Mouse (Mus musculus) embryonic facial prominence, embryonic 11.5 days (tissue): ENCODE data around the gene Ykt6. TPM values are rescaled to one million over a fixed set of nuclear protein-coding genes. Genes with fewer than 3 reads are reported as not detected.

Experiments
- ATAC-seq: fragments of 200-750 bp; cut with Nextera tagmentation; replicated peaks from 2 replicates; pipeline ENCODE4 v1.8.0; 2017; ENCODE audit warnings: low read depth; ENCODE audit not compliant: insufficient number of reproducible peaks, low FRiP score, low TSS enrichment
- DNase-seq: peaks from one replicate; pipeline ENCODE4 v3.0.0-alpha.2; 2015; ENCODE audit warnings: low spot score
- H3K27ac ChIP-seq: fragments of 300-500 bp; sonication (generic); replicated peaks from 2 replicates; pipeline ENCODE4 v1.5.1; 2014; ENCODE audit warnings: mild to moderate bottlenecking, low read depth, low read length, control low read depth
- H3K27me3 ChIP-seq: fragments of 300-500 bp; sonication (generic); 2 replicates; pipeline ENCODE4 v1.6.1; 2014; ENCODE audit warnings: mild to moderate bottlenecking, low read length, moderate library complexity, mixed read lengths; ENCODE audit not compliant: control insufficient read depth, insufficient read depth
- H3K36me3 ChIP-seq: fragments of 300-500 bp; sonication (generic); replicated peaks from 2 replicates; pipeline ENCODE4 v1.6.1; 2014; ENCODE audit warnings: low read depth, mild to moderate bottlenecking, low read length, moderate library complexity, mixed read lengths; ENCODE audit not compliant: control insufficient read depth, insufficient read depth
- H3K4me1 ChIP-seq: fragments of 300-500 bp; sonication (generic); 2 replicates; pipeline ENCODE4 v1.6.1; 2014; ENCODE audit warnings: low read length, mixed read lengths; ENCODE audit not compliant: control insufficient read depth, insufficient read depth
- H3K4me2 ChIP-seq: fragments of 300-500 bp; sonication (generic); 2 replicates; pipeline ENCODE4 v1.6.1; 2014; ENCODE audit warnings: low read depth, mild to moderate bottlenecking, control low read depth, low read length, moderate library complexity
- H3K4me3 ChIP-seq: fragments of 300-500 bp; sonication (generic); 2 replicates; pipeline ENCODE4 v1.5.1; 2014; ENCODE audit warnings: low read depth, low read length, control low read depth
- H3K9ac ChIP-seq: fragments of 300-500 bp; sonication (generic); replicated peaks from 2 replicates; pipeline ENCODE4 v1.6.1; 2014; ENCODE audit warnings: mild to moderate bottlenecking, control low read depth, low read length
- H3K9me3 ChIP-seq: fragments of 300-500 bp; sonication (generic); replicated peaks from 2 replicates; pipeline ENCODE4 v1.6.1; 2016; ENCODE audit warnings: mild to moderate bottlenecking, low read length, inconsistent platforms, mixed read lengths; ENCODE audit not compliant: control insufficient read depth
- WGBS: fragments of 180-500 bp; shearing (Covaris S2); extraction: QIAGEN DNeasy Blood & Tissue Kit; methylation state at CpG from one replicate; pipeline ENCODE4 v1.1.7; 2014; 5-methylcytosine and 5-hydroxymethylcytosine counted together
- polyA plus RNA-seq: library from polyadenylated mRNA; unstranded; fragments of >200 nt; fragmentation: Nextera tagmentation; extraction: Ambion mirVana; gene quantifications from 2 replicates; pipeline ENCODE4 v1.2.1, GENCODE M21; 2014

Gene Ykt6
- 30.1 and 31.4 TPM in 2 replicates for polyA plus RNA-seq

- peak; percentile 94 for ATAC-seq
- H3K4me2 ChIP-seq = peak within 1 kb of the TSS; percentile 47
- no peaks in the 10 kb centered on the region for H3K9me3 ChIP-seq
Observed at GRCm38 (mm10) chr11:5955546-5956276, at the start of gene Ykt6. TSS of gene Ykt6 (plus strand) at chr11:5955693.

GRCm38 (mm10) chr11:5905778-5906518 lies 49.5 kb upstream of the Ykt6 start:
- no peak overlapping the region for H3K4me3 ChIP-seq
- no peaks in the 10 kb centered on the region for H3K27me3 ChIP-seq
- WGBS = 82% methylated on average over 10 of the region's 10 CpGs
- no peak overlapping the region for H3K9ac ChIP-seq
- H3K36me3 ChIP-seq = no peaks in the 10 kb centered on the region
- ATAC-seq (no peak), DNase-seq (no peak)
- H3K4me2 ChIP-seq = no peak overlapping the region
- H3K9me3 ChIP-seq = no peaks in the 10 kb centered on the region
- H3K4me1 ChIP-seq = peaks cover 2% of the 10 kb centered on the region; the same call in 1 of the 2 replicates
- no peak overlapping the region for H3K27ac ChIP-seq

More at GRCm38 (mm10) chr11:5955546-5956276, at the start of gene Ykt6:
- Histone ChIP-seq H3K27me3 (no peaks in the 10 kb centered on the region), H3K36me3 (peaks cover 4% of the 10 kb centered on the region; the same call in 1 of the 2 replicates), H3K27ac (0 out of 2 replicates have a peak within 1 kb of the TSS, but pooled peaks have one; percentile 22), H3K4me1 (no peaks in the 10 kb centered on the region), H3K4me3 (peak within 1 kb of the TSS; percentile 75), H3K9ac (peak within 1 kb of the TSS; percentile 86)
- WGBS = under 1% methylated on average over 71 of the region's 71 CpGs
- peak; percentile 99 for DNase-seq

GRCm38 (mm10) chr11:5907096-5907495 lies 48.4 kb upstream of the Ykt6 start:
- H3K27me3 ChIP-seq = no peaks in the 10 kb centered on the region
- ATAC-seq (no peak), DNase-seq (no peak)
- WGBS = 52% methylated on average over 5 of the region's 5 CpGs
- no peaks in the 10 kb centered on the region for H3K36me3 ChIP-seq
- no peak overlapping the region for H3K4me2 ChIP-seq
- no peak overlapping the region for H3K4me3 ChIP-seq
- H3K9me3 ChIP-seq = no peaks in the 10 kb centered on the region
- no peak overlapping the region for H3K9ac ChIP-seq
- no peak overlapping the region for H3K27ac ChIP-seq
- H3K4me1 ChIP-seq = no peaks in the 10 kb centered on the region

GRCm38 (mm10) chr11:5908642-5909041 lies 46.9 kb upstream of the Ykt6 start:
- Histone ChIP-seq H3K4me2 (no peak overlapping the region), H3K36me3 (no peaks in the 10 kb centered on the region), H3K4me3 (no peak overlapping the region), H3K9ac (no peak overlapping the region), H3K9me3 (no peaks in the 10 kb centered on the region), H3K27ac (no peak overlapping the region), H3K4me1 (no peaks in the 10 kb centered on the region), H3K27me3 (no peaks in the 10 kb centered on the region)
- DNase-seq (no peak), ATAC-seq (no peak)
- 75% methylated on average over 4 of the region's 4 CpGs for WGBS

GRCm38 (mm10) chr11:5912635-5913034 lies 42.9 kb upstream of the Ykt6 start:
- Histone ChIP-seq H3K9me3 (no peaks in the 10 kb centered on the region), H3K36me3 (no peaks in the 10 kb centered on the region), H3K4me2 (no peak overlapping the region), H3K27ac (no peak overlapping the region), H3K27me3 (no peaks in the 10 kb centered on the region), H3K9ac (no peak overlapping the region), H3K4me1 (no peaks in the 10 kb centered on the region), H3K4me3 (no peak overlapping the region)
- 27% methylated on average over 5 of the region's 5 CpGs for WGBS
- DNase-seq (peak; percentile 68), ATAC-seq (no peak)

- WGBS = 75% methylated on average over 8 of the region's 8 CpGs
- H3K4me3 ChIP-seq = no peak overlapping the region
- DNase-seq (no peak), ATAC-seq (no peak)
- H3K9me3 ChIP-seq = no peaks in the 10 kb centered on the region
- H3K9ac ChIP-seq = no peak overlapping the region
- no peaks in the 10 kb centered on the region for H3K4me1 ChIP-seq
- H3K27ac ChIP-seq = no peak overlapping the region
- no peaks in the 10 kb centered on the region for H3K36me3 ChIP-seq
- no peak overlapping the region for H3K4me2 ChIP-seq
- H3K27me3 ChIP-seq = no peaks in the 10 kb centered on the region
Observed at GRCm38 (mm10) chr11:5913256-5913655, 42.2 kb upstream of the Ykt6 start.

- ATAC-seq = no peak; the same call in 1 of the 2 replicates
- Histone ChIP-seq H3K9me3 (no peaks in the 10 kb centered on the region), H3K4me2 (no peak overlapping the region), H3K9ac (no peak overlapping the region), H3K27me3 (no peaks in the 10 kb centered on the region), H3K36me3 (no peaks in the 10 kb centered on the region), H3K27ac (no peak overlapping the region), H3K4me1 (no peaks in the 10 kb centered on the region), H3K4me3 (no peak overlapping the region)
- no peak for DNase-seq
- WGBS = 69% methylated on average over 4 of the region's 4 CpGs
Observed at GRCm38 (mm10) chr11:5913936-5914335, 41.6 kb upstream of the Ykt6 start.

- H3K27me3 ChIP-seq = no peaks in the 10 kb centered on the region
- no peak for DNase-seq
- 58% methylated on average over 5 of the region's 5 CpGs for WGBS
- no peaks in the 10 kb centered on the region for H3K36me3 ChIP-seq
- H3K9me3 ChIP-seq = no peaks in the 10 kb centered on the region
- H3K27ac ChIP-seq = no peak overlapping the region
- ATAC-seq = no peak
- no peak overlapping the region for H3K4me3 ChIP-seq
- no peak overlapping the region for H3K4me2 ChIP-seq
- no peaks in the 10 kb centered on the region for H3K4me1 ChIP-seq
- H3K9ac ChIP-seq = no peak overlapping the region
Observed at GRCm38 (mm10) chr11:5914940-5915339, 40.6 kb upstream of the Ykt6 start.
